Mouse (Mus musculus): ENCODE measurements at regions not wholly inside any gene's neighbourhood (a gene's known extent, or its start where the extent isn't known, plus 50 kb on each side); places are given as distances from the start of the nearest gene placed in this dataset.

DNA sequence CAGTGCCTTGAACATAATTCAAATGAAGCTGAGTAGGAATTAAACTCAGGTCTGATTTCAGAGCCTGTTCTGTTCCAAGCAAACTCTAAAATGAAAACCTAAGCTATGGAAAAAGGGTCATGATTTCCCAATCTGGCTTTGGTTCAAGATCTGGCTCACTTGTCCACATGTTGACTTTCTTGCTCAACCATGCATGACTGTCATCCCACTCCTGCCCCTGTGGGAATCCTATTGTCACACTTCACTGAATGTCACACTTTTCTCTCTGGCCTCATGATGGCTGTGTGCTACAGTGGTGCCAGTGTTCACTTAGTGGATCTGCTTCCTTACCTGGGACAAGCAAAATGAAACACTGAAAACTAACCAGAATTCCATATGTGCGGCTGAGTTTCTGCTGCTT is 403.0 kb downstream of the Atp6ap1l start:
- Histone ChIP-seq H3K4me3 (ENCODE audit: insufficient read depth, low read length) (no peak overlapping the region), H3K4me1 (ENCODE audit: control insufficient read depth, insufficient read depth, low read length) (peaks cover 3% of the 10 kb centered on the region; the same call in 1 of the 2 replicates), H3K27ac (ENCODE audit: insufficient read depth, low read length) (no peak overlapping the region)
- TF ChIP-seq POLR2A (IDR thresholded peaks at IDR 0.05; ENCODE audit: low read depth, low read length) = no peak
- no peak for TF ChIP-seq CTCF (IDR thresholded peaks at IDR 0.05; ENCODE audit: borderline replicate concordance, insufficient read depth, low read length)

DNA sequence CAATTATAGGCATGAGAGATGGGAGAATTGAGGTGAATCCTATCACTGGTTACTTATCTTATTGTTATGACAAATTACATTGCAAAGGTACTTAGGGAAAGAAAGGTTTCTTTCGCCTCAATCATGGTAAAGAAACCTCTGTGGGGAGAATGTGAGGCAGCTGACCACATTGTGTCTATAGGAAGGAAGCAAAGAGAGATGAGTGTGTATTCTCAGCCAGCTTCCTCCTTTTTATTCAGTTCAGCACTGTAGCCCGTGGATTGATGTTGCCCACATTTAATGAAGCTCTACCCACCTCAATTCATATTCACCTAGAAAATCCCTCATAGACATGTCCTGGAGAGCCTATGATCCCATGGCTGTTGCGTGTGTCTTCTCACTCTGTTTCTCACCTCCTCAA is 406.2 kb downstream of the Atp6ap1l start:
- TF ChIP-seq CTCF (IDR thresholded peaks at IDR 0.05; ENCODE audit: borderline replicate concordance, insufficient read depth, low read length) = no peak
- TF ChIP-seq POLR2A (IDR thresholded peaks at IDR 0.05; ENCODE audit: low read depth, low read length) = no peak
- no peak overlapping the region for H3K27ac ChIP-seq (ENCODE audit: insufficient read depth, low read length)
- H3K4me1 ChIP-seq (ENCODE audit: control insufficient read depth, insufficient read depth, low read length) = peaks cover 3% of the 10 kb centered on the region; the same call in 1 of the 2 replicates
- no peak overlapping the region for H3K4me3 ChIP-seq (ENCODE audit: insufficient read depth, low read length)

DNA sequence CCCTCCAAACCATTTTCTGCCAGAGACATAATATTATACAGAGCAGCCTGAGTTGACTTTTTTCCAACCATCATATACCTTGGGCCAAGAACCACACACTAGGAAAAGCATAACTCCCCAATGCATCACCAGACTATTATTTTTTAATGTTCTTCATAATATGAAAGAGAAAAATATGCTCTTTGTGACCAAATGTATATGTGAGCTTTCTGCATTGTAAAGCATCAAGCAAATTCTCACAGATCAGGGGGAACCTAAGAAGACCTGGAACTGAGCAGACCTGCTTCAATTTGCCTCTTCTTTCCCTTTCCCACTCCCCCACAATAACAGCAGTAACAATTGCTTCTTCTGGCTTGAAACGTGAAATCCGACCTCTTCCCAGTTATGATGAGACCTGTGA is 407.6 kb downstream of the Atp6ap1l start:
- TF ChIP-seq POLR2A (IDR thresholded peaks at IDR 0.05; ENCODE audit: low read depth, low read length) = no peak
- Histone ChIP-seq H3K4me1 (ENCODE audit: control insufficient read depth, insufficient read depth, low read length) (peaks cover 3% of the 10 kb centered on the region; the same call in 1 of the 2 replicates), H3K27ac (ENCODE audit: insufficient read depth, low read length) (peak overlapping the region; percentile 76), H3K4me3 (ENCODE audit: insufficient read depth, low read length) (no peak overlapping the region)

DNA sequence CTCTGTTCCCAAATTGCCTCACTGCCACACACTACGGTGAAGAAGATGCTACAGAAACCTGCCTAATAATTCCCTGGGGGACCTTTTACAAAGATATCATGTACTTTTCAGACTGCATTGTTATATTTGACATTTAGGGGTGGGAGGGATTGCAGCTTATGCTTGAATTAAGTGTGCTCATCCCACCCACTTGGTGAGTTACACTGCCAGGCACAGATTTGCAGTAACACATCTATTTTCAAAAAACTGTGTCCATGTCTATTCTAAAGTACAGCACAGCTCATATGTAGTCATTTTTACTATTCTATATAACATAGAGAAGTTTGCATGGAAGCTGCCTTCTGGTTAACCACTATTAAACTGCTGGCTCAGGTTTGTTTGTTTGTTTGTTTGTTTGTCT is 404.3 kb upstream of the Xrcc4 start:
- Histone ChIP-seq H3K4me3 (ENCODE audit: insufficient read depth, low read length) (no peak overlapping the region), H3K4me1 (ENCODE audit: control insufficient read depth, insufficient read depth, low read length) (peaks cover 3% of the 10 kb centered on the region; the same call in 1 of the 2 replicates), H3K27ac (ENCODE audit: insufficient read depth, low read length) (no peak overlapping the region)
- no peak for TF ChIP-seq POLR2A (IDR thresholded peaks at IDR 0.05; ENCODE audit: low read depth, low read length)
- no peak for TF ChIP-seq CTCF (IDR thresholded peaks at IDR 0.05; ENCODE audit: borderline replicate concordance, insufficient read depth, low read length)

DNA sequence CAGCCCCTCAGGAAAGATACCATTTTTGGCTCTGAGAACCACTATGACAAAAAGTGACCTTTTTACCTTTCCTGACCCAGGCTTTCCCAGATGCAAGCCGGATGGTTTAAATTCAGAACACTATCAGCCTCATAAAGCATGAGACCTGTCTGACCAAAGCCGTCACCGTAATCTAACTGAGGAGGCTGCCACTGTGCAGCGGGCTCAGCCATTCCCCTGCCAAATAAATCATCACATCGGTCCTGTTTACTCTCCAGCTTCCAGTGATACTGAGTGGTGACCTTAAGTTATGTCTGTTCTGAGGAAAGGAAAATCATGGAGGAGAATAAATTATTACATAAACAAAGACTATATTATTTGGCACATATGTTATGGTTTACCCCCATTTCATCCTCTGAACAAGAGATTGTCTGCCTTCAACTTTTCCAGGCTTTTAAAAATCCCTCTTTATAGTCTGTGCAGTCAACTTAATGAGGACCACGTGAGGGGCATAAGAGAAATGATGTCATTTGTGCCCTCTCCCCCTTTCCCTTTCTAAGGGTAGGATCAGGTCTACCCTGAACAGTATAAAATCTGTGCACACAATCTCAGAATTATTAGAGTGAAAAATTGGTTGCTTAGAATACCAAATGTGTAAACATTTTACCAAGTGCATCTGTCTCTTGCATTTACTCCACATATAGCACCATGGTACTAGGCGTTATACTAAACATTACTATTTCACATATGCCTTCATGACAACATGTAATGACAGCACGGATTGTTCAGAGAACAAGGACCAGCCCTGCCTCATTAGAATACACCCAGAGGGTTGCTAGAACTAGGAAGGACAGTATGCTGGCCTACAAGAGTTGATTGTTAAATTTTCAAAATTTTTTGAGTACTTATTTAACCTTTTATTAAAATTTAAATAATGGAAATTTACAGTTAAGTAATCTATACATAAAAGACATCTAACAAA is 401.9 kb upstream of the Xrcc4 start:
- Histone ChIP-seq H3K4me3 (ENCODE audit: insufficient read depth, low read length) (no peak overlapping the region), H3K4me1 (ENCODE audit: control insufficient read depth, insufficient read depth, low read length) (no peaks in the 10 kb centered on the region), H3K27ac (ENCODE audit: insufficient read depth, low read length) (no peak overlapping the region)
- no peak for TF ChIP-seq CTCF (IDR thresholded peaks at IDR 0.05; ENCODE audit: borderline replicate concordance, insufficient read depth, low read length)
- no peak for TF ChIP-seq POLR2A (IDR thresholded peaks at IDR 0.05; ENCODE audit: low read depth, low read length)

DNA sequence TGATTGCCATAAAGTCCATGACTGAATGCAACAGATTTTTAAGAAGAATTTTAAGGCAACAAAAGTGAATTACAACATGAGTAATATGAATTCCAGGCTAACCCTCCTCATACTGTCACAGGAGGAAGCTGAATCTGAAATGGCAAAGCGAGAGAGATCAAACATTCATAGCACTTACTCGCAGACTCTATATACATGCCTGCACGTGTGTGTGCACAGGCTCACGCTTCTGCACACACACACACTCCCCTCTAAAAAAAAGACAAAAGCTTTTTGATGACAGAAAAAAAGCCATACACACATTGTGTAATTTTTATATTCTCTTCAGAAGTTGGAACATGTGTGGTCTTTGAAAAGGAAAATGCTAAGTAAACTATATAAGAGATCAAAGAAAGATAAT is 391.1 kb upstream of the Xrcc4 start:
- no peak for TF ChIP-seq POLR2A (IDR thresholded peaks at IDR 0.05; ENCODE audit: low read depth, low read length)
- TF ChIP-seq CTCF (IDR thresholded peaks at IDR 0.05; ENCODE audit: borderline replicate concordance, insufficient read depth, low read length) = no peak
- no peak overlapping the region for H3K4me3 ChIP-seq (ENCODE audit: insufficient read depth, low read length)
- no peak overlapping the region for H3K27ac ChIP-seq (ENCODE audit: insufficient read depth, low read length)
- no peaks in the 10 kb centered on the region for H3K4me1 ChIP-seq (ENCODE audit: control insufficient read depth, insufficient read depth, low read length)

DNA sequence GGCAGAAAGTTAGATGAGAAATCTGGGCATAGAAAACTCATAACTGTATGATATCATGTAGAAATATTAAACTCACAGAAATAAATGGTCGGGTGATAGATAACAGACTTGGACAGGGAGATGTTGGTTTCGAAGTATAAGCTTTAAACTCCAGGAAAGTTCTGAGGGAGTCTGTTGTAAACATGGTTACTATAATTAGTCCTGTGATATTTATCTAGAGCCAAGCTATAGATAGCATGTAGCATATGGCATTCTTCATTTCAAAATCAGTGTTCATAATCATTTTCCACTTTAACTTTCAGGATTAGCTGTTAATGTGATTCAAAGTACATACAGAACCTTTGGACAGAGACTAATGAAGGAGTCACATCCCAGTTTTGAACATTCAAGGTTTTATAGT is 387.5 kb upstream of the Xrcc4 start:
- Histone ChIP-seq H3K4me3 (ENCODE audit: insufficient read depth, low read length) (no peak overlapping the region), H3K27ac (ENCODE audit: insufficient read depth, low read length) (no peak overlapping the region), H3K4me1 (ENCODE audit: control insufficient read depth, insufficient read depth, low read length) (peaks cover 7% of the 10 kb centered on the region)
- no peak for TF ChIP-seq CTCF (IDR thresholded peaks at IDR 0.05; ENCODE audit: borderline replicate concordance, insufficient read depth, low read length)
- no peak for TF ChIP-seq POLR2A (IDR thresholded peaks at IDR 0.05; ENCODE audit: low read depth, low read length)

DNA sequence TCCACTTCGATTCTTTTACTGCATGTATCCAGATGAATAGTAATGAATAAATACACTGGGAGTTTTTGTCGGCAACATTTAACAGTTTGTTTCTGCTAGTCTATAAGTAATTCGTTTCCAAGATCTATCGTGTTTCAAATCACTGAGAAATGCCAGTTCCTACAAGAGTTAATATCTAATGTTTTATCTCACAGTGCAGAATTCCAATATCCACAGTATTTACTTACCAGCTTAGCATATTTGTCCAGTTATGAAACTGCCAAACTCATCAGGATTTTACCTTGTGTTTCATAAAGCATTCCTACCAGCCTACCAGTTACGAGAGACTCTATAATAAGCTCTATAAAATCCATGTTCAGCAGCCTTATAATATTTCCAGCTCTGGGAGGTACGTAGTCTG is 385.1 kb upstream of the Xrcc4 start:
- H3K4me1 ChIP-seq (ENCODE audit: control insufficient read depth, insufficient read depth, low read length) = peaks cover 7% of the 10 kb centered on the region
- H3K27ac ChIP-seq (ENCODE audit: insufficient read depth, low read length) = no peak overlapping the region
- no peak overlapping the region for H3K4me3 ChIP-seq (ENCODE audit: insufficient read depth, low read length)
- TF ChIP-seq POLR2A (IDR thresholded peaks at IDR 0.05; ENCODE audit: low read depth, low read length) (no peak), CTCF (IDR thresholded peaks at IDR 0.05; ENCODE audit: borderline replicate concordance, insufficient read depth, low read length) (no peak)

DNA sequence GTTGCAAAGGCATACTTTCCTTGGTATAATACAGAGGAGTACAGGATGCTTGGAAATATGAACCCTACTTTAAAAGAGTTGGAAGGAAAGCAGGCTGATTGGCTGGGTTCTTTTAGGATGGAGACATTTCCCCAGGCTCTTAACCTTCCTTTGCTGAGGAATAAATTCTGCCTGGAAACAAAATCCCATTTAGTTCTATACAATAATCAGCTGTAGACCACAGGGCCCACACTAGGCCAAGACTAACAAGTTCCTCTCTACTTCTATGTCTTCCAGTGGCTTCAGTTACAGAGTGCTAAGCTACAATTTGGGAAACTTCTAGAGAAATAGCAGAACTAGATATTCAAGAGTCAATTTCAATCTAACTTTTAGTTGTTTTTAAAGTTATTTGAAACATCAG is 384.6 kb upstream of the Xrcc4 start:
- H3K27ac ChIP-seq (ENCODE audit: insufficient read depth, low read length) = no peak overlapping the region
- TF ChIP-seq POLR2A (IDR thresholded peaks at IDR 0.05; ENCODE audit: low read depth, low read length) (no peak), CTCF (IDR thresholded peaks at IDR 0.05; ENCODE audit: borderline replicate concordance, insufficient read depth, low read length) (no peak)
- no peak overlapping the region for H3K4me3 ChIP-seq (ENCODE audit: insufficient read depth, low read length)

DNA sequence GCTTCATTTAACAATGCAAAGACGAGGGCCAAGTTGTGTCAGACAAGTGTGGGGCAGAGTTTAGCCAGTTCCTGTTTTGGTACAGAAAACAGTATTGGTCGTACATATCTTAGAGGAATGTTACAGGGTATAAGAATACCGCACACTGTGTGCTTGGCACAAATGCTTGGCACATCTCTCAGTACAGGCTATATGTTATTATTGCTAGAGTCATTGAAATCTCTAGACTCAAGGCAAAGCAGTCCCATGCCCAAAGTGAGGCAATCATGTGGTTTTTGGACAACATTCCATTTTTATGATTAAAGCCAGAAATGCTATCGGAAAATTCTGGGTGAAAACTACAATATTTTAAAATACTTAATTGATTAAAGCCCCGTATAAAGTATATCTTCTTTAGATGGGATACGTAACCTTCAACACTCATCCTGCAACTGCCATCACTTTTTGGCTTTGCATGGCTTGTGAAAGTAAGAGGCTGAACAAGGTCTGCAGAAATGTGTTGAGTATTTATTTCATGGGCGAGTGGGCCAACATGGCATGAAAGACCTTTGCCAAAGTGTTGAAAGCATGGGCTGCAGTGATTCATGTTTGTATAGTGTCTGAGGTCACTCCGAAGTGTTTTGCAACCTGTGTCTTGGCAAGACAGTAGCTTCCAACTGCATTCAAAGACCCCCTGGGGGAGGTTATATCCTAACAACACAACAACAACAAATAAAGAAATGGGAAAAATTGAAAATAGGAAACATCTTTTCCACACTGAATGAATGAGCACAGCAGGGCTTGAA is 383.8 kb upstream of the Xrcc4 start:
- Histone ChIP-seq H3K4me3 (ENCODE audit: insufficient read depth, low read length) (no peak overlapping the region), H3K4me1 (ENCODE audit: control insufficient read depth, insufficient read depth, low read length) (peaks cover 7% of the 10 kb centered on the region), H3K27ac (ENCODE audit: insufficient read depth, low read length) (peak overlapping the region; percentile 52; the same call in 1 of the 2 replicates)
- no peak for TF ChIP-seq CTCF (IDR thresholded peaks at IDR 0.05; ENCODE audit: borderline replicate concordance, insufficient read depth, low read length)
- no peak; the same call in 1 of the 2 replicates for TF ChIP-seq POLR2A (IDR thresholded peaks at IDR 0.05; ENCODE audit: low read depth, low read length)

More for the DNA sequence above, 384.6 kb upstream of the Xrcc4 start:
- H3K4me1 ChIP-seq (ENCODE audit: control insufficient read depth, insufficient read depth, low read length) = peaks cover 7% of the 10 kb centered on the region

Data from embryonic fibroblast, embryonic 13.5 days (primary cell).